Mouse (Mus musculus) hindbrain, embryonic 13.5 days (tissue): ENCODE data around the gene Parm1. TPM values are rescaled to one million over a fixed set of nuclear protein-coding genes. Genes with fewer than 3 reads are reported as not detected.

ENCODE experiments used
- ATAC-seq: fragments of 200-750 bp; cut with Nextera tagmentation; 2 replicates; pipeline ENCODE4 v1.8.0; 2017; ENCODE audit warnings: moderate TSS enrichment; ENCODE audit not compliant: low FRiP score
- H3K27ac ChIP-seq: fragments of 300-500 bp; sonication (generic); 2 replicates; pipeline ENCODE4 v1.5.1; 2015; ENCODE audit warnings: inconsistent platforms, mild to moderate bottlenecking, moderate library complexity
- H3K27me3 ChIP-seq: fragments of 300-500 bp; sonication (generic); 2 replicates; pipeline ENCODE4 v1.6.1; 2015; ENCODE audit warnings: mild to moderate bottlenecking, inconsistent platforms
- H3K36me3 ChIP-seq: fragments of 300-500 bp; sonication (generic); 2 replicates; pipeline ENCODE4 v1.6.1; 2015; ENCODE audit warnings: mild to moderate bottlenecking, inconsistent platforms
- H3K4me1 ChIP-seq: fragments of 300-500 bp; sonication (generic); replicated peaks from 2 replicates; pipeline ENCODE4 v1.6.1; 2015; ENCODE audit warnings: inconsistent platforms
- H3K4me2 ChIP-seq: fragments of 300-500 bp; sonication (generic); 2 replicates; pipeline ENCODE4 v1.6.1; 2015; ENCODE audit warnings: inconsistent platforms, mild to moderate bottlenecking, moderate library complexity
- H3K4me3 ChIP-seq: fragments of 300-500 bp; sonication (generic); 2 replicates; pipeline ENCODE4 v1.5.1; 2015; ENCODE audit warnings: mild to moderate bottlenecking, inconsistent platforms
- H3K9ac ChIP-seq: fragments of 300-500 bp; sonication (generic); 2 replicates; pipeline ENCODE4 v1.6.1; 2015; ENCODE audit warnings: mild to moderate bottlenecking, inconsistent platforms
- H3K9me3 ChIP-seq: fragments of 300-500 bp; sonication (generic); 2 replicates; pipeline ENCODE4 v1.6.1; 2016; ENCODE audit warnings: inconsistent platforms
- WGBS: fragments of 180-500 bp; shearing (Covaris S2); methylation state at CpG from one replicate; pipeline ENCODE4 v1.1.7; 2015; 5-methylcytosine and 5-hydroxymethylcytosine counted together
- polyA plus RNA-seq: library from polyadenylated mRNA; unstranded; fragments of >200 nt; fragmentation: Nextera tagmentation; extraction: Ambion mirVana; gene quantifications from 2 replicates; pipeline ENCODE4 v1.2.1, GENCODE M21; 2015

Gene Parm1
- polyA plus RNA-seq, 1 experiment from 2014 or later, result 5.1 TPM

- no peak for ATAC-seq
- no peak overlapping the region for H3K27ac ChIP-seq
- H3K27me3 ChIP-seq, result no peaks in the 10 kb centered on the region
- H3K9ac ChIP-seq, result no peak overlapping the region
- WGBS, result 32% methylated on average over 3 of the region's 3 CpGs
- no peak overlapping the region for H3K4me3 ChIP-seq
- no peaks in the 10 kb centered on the region for H3K4me1 ChIP-seq
- no peak overlapping the region for H3K4me2 ChIP-seq
- 0 out of 2 replicates have a peak, but pooled peaks cover 6% of the 10 kb centered on the region for H3K9me3 ChIP-seq
- no peaks in the 10 kb centered on the region for H3K36me3 ChIP-seq
These were observed 68.8 kb downstream of the Parm1 start for GRCm38 (mm10) chr5:91586206-91586605.

- Histone ChIP-seq H3K4me2 (no peak overlapping the region), H3K27me3 (no peaks in the 10 kb centered on the region), H3K9ac (no peak overlapping the region), H3K4me3 (no peak overlapping the region), H3K27ac (no peak overlapping the region), H3K9me3 (0 out of 2 replicates have a peak, but pooled peaks cover 2% of the 10 kb centered on the region), H3K4me1 (peaks cover 9% of the 10 kb centered on the region), H3K36me3 (no peaks in the 10 kb centered on the region)
- no peak for ATAC-seq
- WGBS, result 96% methylated on average over 5 of the region's 5 CpGs
These were observed 76.7 kb downstream of the Parm1 start for GRCm38 (mm10) chr5:91594083-91594482.

GRCm38 (mm10) chr5:91597216-91597615, 79.8 kb downstream of the Parm1 start:
- 38% methylated on average over 5 of the region's 5 CpGs for WGBS
- ATAC-seq, result peak; percentile 10; the same call in 1 of the 2 replicates
- H3K4me2 ChIP-seq, result no peak overlapping the region
- no peak overlapping the region for H3K9ac ChIP-seq
- no peaks in the 10 kb centered on the region for H3K9me3 ChIP-seq
- H3K4me1 ChIP-seq, result peaks cover 9% of the 10 kb centered on the region
- H3K4me3 ChIP-seq, result no peak overlapping the region
- no peaks in the 10 kb centered on the region for H3K36me3 ChIP-seq
- no peaks in the 10 kb centered on the region for H3K27me3 ChIP-seq
- H3K27ac ChIP-seq, result no peak overlapping the region

- WGBS, result 57% methylated on average over 7 of the region's 7 CpGs
These were observed 82.4 kb downstream of the Parm1 start for GRCm38 (mm10) chr5:91599801-91600200.

DNA sequence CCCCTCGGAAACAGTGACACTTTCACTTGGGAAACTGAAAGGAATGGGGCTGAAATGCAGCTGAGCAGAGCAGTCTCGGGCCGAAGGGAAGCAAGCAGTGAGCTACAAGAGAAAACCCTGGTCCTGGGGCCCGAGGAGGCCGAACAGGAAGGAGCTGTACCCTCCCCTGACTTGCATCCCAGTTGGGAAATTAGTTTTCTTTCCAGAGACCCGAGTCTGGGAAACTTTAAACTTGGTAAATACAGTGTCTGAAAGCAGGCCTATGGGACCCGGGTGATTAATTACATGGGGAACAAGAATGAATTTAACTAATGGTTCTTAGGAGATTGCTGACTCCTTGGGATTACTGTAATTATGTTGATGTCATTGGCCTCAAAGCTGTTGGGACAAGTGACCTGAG, 85.9 kb downstream of the Parm1 start:
- H3K4me2 ChIP-seq, result no peak overlapping the region
- no peak for ATAC-seq
- 67% methylated on average over 7 of the region's 7 CpGs for WGBS

More at GRCm38 (mm10) chr5:91599801-91600200, 82.4 kb downstream of the Parm1 start:
- H3K27me3 ChIP-seq, result no peaks in the 10 kb centered on the region
- H3K4me3 ChIP-seq, result no peak overlapping the region
- peaks cover 17% of the 10 kb centered on the region for H3K4me1 ChIP-seq
- H3K9me3 ChIP-seq, result no peaks in the 10 kb centered on the region
- H3K9ac ChIP-seq, result no peak overlapping the region
- H3K36me3 ChIP-seq, result no peaks in the 10 kb centered on the region
- no peak overlapping the region for H3K4me2 ChIP-seq
- ATAC-seq, result 0 out of 2 replicates have a peak, but pooled peaks have one; percentile 41
- no peak overlapping the region for H3K27ac ChIP-seq

DNA sequence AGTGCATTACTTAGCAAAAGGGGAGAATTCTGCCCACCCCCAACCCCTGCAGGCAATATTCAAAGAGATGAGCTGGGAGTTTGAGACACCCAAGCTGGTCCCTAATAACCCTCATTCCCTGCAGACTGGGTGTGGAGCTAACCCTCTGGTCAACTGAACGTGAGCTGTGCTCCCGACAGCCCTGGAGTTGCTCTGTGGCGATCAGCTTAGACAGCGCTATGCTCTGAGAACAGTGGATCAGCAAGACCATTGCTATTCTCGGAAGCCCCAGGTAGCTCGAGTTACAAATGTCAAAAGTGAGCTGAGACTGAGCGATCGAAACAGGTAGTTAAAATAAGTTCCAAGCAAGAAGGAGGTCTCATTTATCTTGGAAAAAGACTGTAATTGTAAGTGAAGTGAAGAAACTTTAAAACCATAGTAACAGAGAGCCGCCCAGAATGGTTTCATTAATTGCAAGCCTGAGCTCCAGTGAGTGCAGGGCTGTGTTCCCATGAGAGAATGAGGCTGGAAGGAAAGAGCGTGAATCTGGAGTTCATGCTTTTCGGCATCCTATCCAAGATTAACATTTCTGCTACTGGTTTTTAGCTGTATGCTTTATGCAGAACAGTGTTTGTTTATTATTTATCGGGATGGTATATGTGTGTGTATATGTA, 86.5 kb downstream of the Parm1 start:
- peak; percentile 38; the same call in 1 of the 2 replicates for ATAC-seq
- Histone ChIP-seq H3K27me3 (no peaks in the 10 kb centered on the region), H3K9ac (no peak overlapping the region), H3K36me3 (no peaks in the 10 kb centered on the region), H3K9me3 (no peaks in the 10 kb centered on the region), H3K4me1 (peaks cover 9% of the 10 kb centered on the region), H3K4me2 (no peak overlapping the region), H3K4me3 (no peak overlapping the region), H3K27ac (no peak overlapping the region)
- WGBS, result 69% methylated on average over 12 of the region's 12 CpGs

More for the DNA sequence above, 85.9 kb downstream of the Parm1 start:
- Histone ChIP-seq H3K9me3 (no peaks in the 10 kb centered on the region), H3K27me3 (no peaks in the 10 kb centered on the region), H3K4me3 (no peak overlapping the region), H3K9ac (no peak overlapping the region), H3K36me3 (no peaks in the 10 kb centered on the region), H3K27ac (no peak overlapping the region), H3K4me1 (peaks cover 9% of the 10 kb centered on the region)

GRCm38 (mm10) chr5:91607234-91607633, 89.8 kb downstream of the Parm1 start:
- no peaks in the 10 kb centered on the region for H3K27me3 ChIP-seq
- H3K4me2 ChIP-seq, result no peak overlapping the region
- no peak overlapping the region for H3K9ac ChIP-seq
- H3K9me3 ChIP-seq, result no peaks in the 10 kb centered on the region
- no peaks in the 10 kb centered on the region for H3K36me3 ChIP-seq
- H3K4me1 ChIP-seq, result peaks cover 9% of the 10 kb centered on the region
- no peak overlapping the region for H3K4me3 ChIP-seq
- WGBS, result 93% methylated on average over 2 of the region's 2 CpGs
- no peak for ATAC-seq
- no peak overlapping the region for H3K27ac ChIP-seq

- no peak for ATAC-seq
- H3K36me3 ChIP-seq, result no peaks in the 10 kb centered on the region
- no peak overlapping the region for H3K4me2 ChIP-seq
- H3K9ac ChIP-seq, result no peak overlapping the region
- no peaks in the 10 kb centered on the region for H3K9me3 ChIP-seq
- no peak overlapping the region for H3K27ac ChIP-seq
- peaks cover 9% of the 10 kb centered on the region for H3K4me1 ChIP-seq
- no peak overlapping the region for H3K4me3 ChIP-seq
- WGBS, result 87% methylated on average over 7 of the region's 7 CpGs
- no peaks in the 10 kb centered on the region for H3K27me3 ChIP-seq
These were observed 90.4 kb downstream of the Parm1 start for GRCm38 (mm10) chr5:91607841-91608240.

- Histone ChIP-seq H3K4me1 (no peaks in the 10 kb centered on the region), H3K9ac (no peak overlapping the region), H3K9me3 (no peaks in the 10 kb centered on the region), H3K4me2 (no peak overlapping the region), H3K27me3 (no peaks in the 10 kb centered on the region), H3K36me3 (no peaks in the 10 kb centered on the region), H3K27ac (no peak overlapping the region), H3K4me3 (no peak overlapping the region)
- ATAC-seq, result no peak
- WGBS, result 88% methylated on average over 4 of the region's 4 CpGs
These were observed 91.6 kb downstream of the Parm1 start for GRCm38 (mm10) chr5:91609041-91609440.

DNA sequence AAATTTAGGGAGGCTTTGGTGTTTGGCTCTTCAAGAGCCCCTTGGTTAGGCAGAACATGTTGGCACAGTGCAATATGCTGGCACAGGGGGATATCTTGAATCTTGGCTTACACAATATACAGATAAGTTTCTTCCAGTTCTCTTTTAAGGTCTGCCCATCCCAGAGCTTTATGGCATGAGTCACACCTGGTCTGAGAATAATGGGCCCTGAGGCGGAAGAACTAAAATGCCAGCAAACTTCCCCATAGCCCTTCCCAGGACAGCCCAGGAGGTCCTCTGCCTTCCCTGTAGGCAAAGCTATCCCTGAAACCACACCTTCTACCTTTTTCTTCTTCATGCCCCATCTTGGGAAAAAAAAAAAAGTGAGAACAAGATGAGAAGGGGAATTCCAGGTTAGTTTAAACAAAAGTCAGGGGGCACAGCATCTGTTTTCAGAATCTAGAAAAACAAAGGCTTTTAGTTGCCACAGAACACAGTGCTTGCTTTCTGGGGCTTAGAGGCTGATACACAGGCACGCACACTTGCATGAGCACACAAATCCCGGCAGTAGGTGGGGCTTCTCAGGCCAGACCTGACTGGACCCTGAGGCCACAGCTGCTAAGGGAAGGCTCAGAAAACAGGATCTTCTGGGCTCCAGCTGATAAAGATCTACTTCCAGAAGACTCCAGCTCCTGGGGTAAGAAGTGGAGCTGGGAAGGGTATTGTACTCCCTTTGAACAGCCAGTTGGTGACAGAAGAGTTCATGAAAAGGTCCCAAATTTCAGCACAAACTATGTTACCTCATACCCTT, 92.3 kb downstream of the Parm1 start:
- Histone ChIP-seq H3K4me2 (no peak overlapping the region), H3K27me3 (no peaks in the 10 kb centered on the region), H3K9ac (no peak overlapping the region), H3K36me3 (no peaks in the 10 kb centered on the region), H3K4me3 (no peak overlapping the region), H3K4me1 (no peaks in the 10 kb centered on the region), H3K27ac (no peak overlapping the region), H3K9me3 (no peaks in the 10 kb centered on the region)
- 85% methylated on average over 3 of the region's 3 CpGs for WGBS
- ATAC-seq, result no peak

DNA sequence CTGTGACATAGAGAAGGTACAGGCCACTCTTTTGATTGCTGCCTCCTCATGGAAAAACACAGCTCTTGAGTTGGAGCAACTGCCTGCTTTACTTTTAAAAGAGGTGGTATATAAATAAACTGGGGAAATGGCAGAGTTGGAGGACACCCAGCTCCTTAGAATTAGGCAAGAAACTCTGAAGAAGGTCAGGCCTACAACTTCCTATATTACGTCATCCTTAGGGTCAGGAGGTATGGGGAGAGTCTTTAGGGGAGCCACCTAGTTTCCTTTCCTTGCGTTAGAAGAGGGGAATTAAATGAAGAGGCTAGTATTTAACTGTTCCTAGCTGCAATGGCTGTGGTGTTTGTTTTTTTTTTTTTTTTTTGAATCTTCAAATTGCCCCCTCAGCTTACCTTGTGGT, 93.1 kb downstream of the Parm1 start:
- no peaks in the 10 kb centered on the region for H3K27me3 ChIP-seq
- H3K9ac ChIP-seq, result no peak overlapping the region
- no peak overlapping the region for H3K4me3 ChIP-seq
- H3K4me1 ChIP-seq, result no peaks in the 10 kb centered on the region
- 92% methylated on average over 2 of the region's 2 CpGs for WGBS
- ATAC-seq, result no peak
- no peaks in the 10 kb centered on the region for H3K9me3 ChIP-seq
- H3K4me2 ChIP-seq, result no peak overlapping the region
- no peak overlapping the region for H3K27ac ChIP-seq
- no peaks in the 10 kb centered on the region for H3K36me3 ChIP-seq

DNA sequence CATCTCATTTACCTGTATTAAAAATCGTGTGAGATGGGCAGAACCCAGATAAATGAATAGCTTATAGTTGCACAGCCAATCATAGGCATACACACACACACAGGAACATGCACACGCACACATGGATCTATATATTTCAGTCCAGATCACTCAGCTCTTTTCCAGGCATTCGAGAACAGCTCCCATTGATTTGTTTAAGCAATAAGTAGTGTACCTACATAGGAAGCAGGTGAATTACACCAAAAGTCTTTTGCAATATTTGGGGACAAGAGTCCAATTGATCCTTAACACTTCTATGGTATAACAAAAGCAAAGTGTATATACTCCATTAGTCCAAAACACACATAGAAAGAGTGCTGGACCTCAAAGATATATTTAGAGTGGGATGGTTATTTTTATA, 94.2 kb downstream of the Parm1 start:
- Histone ChIP-seq H3K27ac (no peak overlapping the region), H3K9ac (no peak overlapping the region), H3K4me3 (no peak overlapping the region), H3K9me3 (no peaks in the 10 kb centered on the region), H3K27me3 (no peaks in the 10 kb centered on the region), H3K36me3 (no peaks in the 10 kb centered on the region), H3K4me2 (no peak overlapping the region), H3K4me1 (no peaks in the 10 kb centered on the region)
- WGBS, result 94% methylated on average over 3 of the region's 3 CpGs
- no peak for ATAC-seq
